Mouse (Mus musculus): ENCODE results near the gene Lamc1. TPM values are rescaled to one million over a fixed set of nuclear protein-coding genes. Genes with fewer than 3 reads are reported as not detected.
A peak's percentile ranks its signal among the peaks of the same experiment; 100 is the strongest.

The Lamc1 gene
- polyA plus RNA-seq, 1 experiment, result 6.2 TPM

- Histone ChIP-seq H3K4me3 (ENCODE audit: control insufficient read depth, low read depth, low read length) (peak overlapping the region; percentile 54), H3K27ac (ENCODE audit: control insufficient read depth, insufficient read depth, low read depth, low read length) (no peak overlapping the region), H3K4me1 (ENCODE audit: control insufficient read depth, insufficient read depth, low read length) (no peaks in the 10 kb centered on the region; the same call in 1 of the 2 replicates), H3K27me3 (ENCODE audit: control insufficient read depth, insufficient read depth, low read length) (no peaks in the 10 kb centered on the region), H3K36me3 (ENCODE audit: control insufficient read depth, insufficient read depth, low read length) (no peaks in the 10 kb centered on the region)
- no peak for TF ChIP-seq CTCF (IDR thresholded peaks at IDR 0.05; ENCODE audit: control insufficient read depth, insufficient read depth, insufficient replicate concordance, low read depth, low read length)
- TF ChIP-seq POLR2A (IDR thresholded peaks at IDR 0.05; ENCODE audit: control insufficient read depth, low read depth, low read length), result no peak
Observed at GRCm38 (mm10) chr1:153191237-153191942, 141.2 kb downstream of the Lamc1 start.

- Histone ChIP-seq H3K27me3 (ENCODE audit: control insufficient read depth, insufficient read depth, low read length) (0 out of 2 replicates have a peak, but pooled peaks cover 2% of the 10 kb centered on the region), H3K27ac (ENCODE audit: control insufficient read depth, insufficient read depth, low read depth, low read length) (no peak overlapping the region), H3K4me1 (ENCODE audit: control insufficient read depth, insufficient read depth, low read length) (peaks cover 7% of the 10 kb centered on the region), H3K4me3 (ENCODE audit: control insufficient read depth, low read depth, low read length) (no peak overlapping the region), H3K36me3 (ENCODE audit: control insufficient read depth, insufficient read depth, low read length) (no peaks in the 10 kb centered on the region)
- TF ChIP-seq POLR2A (IDR thresholded peaks at IDR 0.05; ENCODE audit: control insufficient read depth, low read depth, low read length), result no peak
- TF ChIP-seq CTCF (IDR thresholded peaks at IDR 0.05; ENCODE audit: control insufficient read depth, insufficient read depth, insufficient replicate concordance, low read depth, low read length), result no peak
Observed at GRCm38 (mm10) chr1:153188081-153188480, 144.5 kb downstream of the Lamc1 start.

- peaks cover 7% of the 10 kb centered on the region for H3K4me1 ChIP-seq (ENCODE audit: control insufficient read depth, insufficient read depth, low read length)
- no peaks in the 10 kb centered on the region for H3K36me3 ChIP-seq (ENCODE audit: control insufficient read depth, insufficient read depth, low read length)
- H3K27ac ChIP-seq (ENCODE audit: control insufficient read depth, insufficient read depth, low read depth, low read length), result no peak within 1 kb of the TSS
- peak within 1 kb of the TSS; percentile 66 for H3K4me3 ChIP-seq (ENCODE audit: control insufficient read depth, low read depth, low read length)
- H3K27me3 ChIP-seq (ENCODE audit: control insufficient read depth, insufficient read depth, low read length), result 0 out of 2 replicates have a peak, but pooled peaks cover 2% of the 10 kb centered on the region
- TF ChIP-seq CTCF (IDR thresholded peaks at IDR 0.05; ENCODE audit: control insufficient read depth, insufficient read depth, insufficient replicate concordance, low read depth, low read length) (no peak), POLR2A (IDR thresholded peaks at IDR 0.05; ENCODE audit: control insufficient read depth, low read depth, low read length) (no peak)
Observed at GRCm38 (mm10) chr1:153185828-153186803, 146.5 kb downstream of the Lamc1 start, which contains the start of gene Lamc2. Gene Lamc2 (minus strand): TSS chr1:153186447.

- TF ChIP-seq CTCF (IDR thresholded peaks at IDR 0.05; ENCODE audit: control insufficient read depth, insufficient read depth, insufficient replicate concordance, low read depth, low read length) (no peak), POLR2A (IDR thresholded peaks at IDR 0.05; ENCODE audit: control insufficient read depth, low read depth, low read length) (no peak)
- Histone ChIP-seq H3K36me3 (ENCODE audit: control insufficient read depth, insufficient read depth, low read length) (no peaks in the 10 kb centered on the region), H3K4me1 (ENCODE audit: control insufficient read depth, insufficient read depth, low read length) (peaks cover 1% of the 10 kb centered on the region), H3K27me3 (ENCODE audit: control insufficient read depth, insufficient read depth, low read length) (0 out of 2 replicates have a peak, but pooled peaks cover 2% of the 10 kb centered on the region), H3K27ac (ENCODE audit: control insufficient read depth, insufficient read depth, low read depth, low read length) (no peak overlapping the region), H3K4me3 (ENCODE audit: control insufficient read depth, low read depth, low read length) (no peak overlapping the region)
Observed at GRCm38 (mm10) chr1:153180586-153181289, 151.8 kb downstream of the Lamc1 start.

GRCm38 (mm10) chr1:153180160-153180559 lies 152.4 kb downstream of the Lamc1 start:
- TF ChIP-seq CTCF (IDR thresholded peaks at IDR 0.05; ENCODE audit: control insufficient read depth, insufficient read depth, insufficient replicate concordance, low read depth, low read length) (no peak), POLR2A (IDR thresholded peaks at IDR 0.05; ENCODE audit: control insufficient read depth, low read depth, low read length) (no peak)
- Histone ChIP-seq H3K4me1 (ENCODE audit: control insufficient read depth, insufficient read depth, low read length) (no peaks in the 10 kb centered on the region), H3K27me3 (ENCODE audit: control insufficient read depth, insufficient read depth, low read length) (no peaks in the 10 kb centered on the region), H3K27ac (ENCODE audit: control insufficient read depth, insufficient read depth, low read depth, low read length) (no peak overlapping the region), H3K36me3 (ENCODE audit: control insufficient read depth, insufficient read depth, low read length) (no peaks in the 10 kb centered on the region), H3K4me3 (ENCODE audit: control insufficient read depth, low read depth, low read length) (no peak overlapping the region)

GRCm38 (mm10) chr1:153174801-153175200 lies 157.8 kb downstream of the Lamc1 start:
- H3K4me1 ChIP-seq (ENCODE audit: control insufficient read depth, insufficient read depth, low read length), result no peaks in the 10 kb centered on the region
- H3K4me3 ChIP-seq (ENCODE audit: control insufficient read depth, low read depth, low read length), result no peak overlapping the region
- H3K36me3 ChIP-seq (ENCODE audit: control insufficient read depth, insufficient read depth, low read length), result no peaks in the 10 kb centered on the region
- TF ChIP-seq CTCF (IDR thresholded peaks at IDR 0.05; ENCODE audit: control insufficient read depth, insufficient read depth, insufficient replicate concordance, low read depth, low read length), result no peak
- TF ChIP-seq POLR2A (IDR thresholded peaks at IDR 0.05; ENCODE audit: control insufficient read depth, low read depth, low read length), result no peak
- no peak overlapping the region for H3K27ac ChIP-seq (ENCODE audit: control insufficient read depth, insufficient read depth, low read depth, low read length)
- no peaks in the 10 kb centered on the region for H3K27me3 ChIP-seq (ENCODE audit: control insufficient read depth, insufficient read depth, low read length)

Measured in testis, adult 2 months (tissue).